Mouse (Mus musculus): Measurements from ENCODE around the gene Krtap9-5.

GRCm38 (mm10) chr11:99989881-99990405 lies 41.7 kb downstream of the Krtap9-5 start:
- no peak for TF ChIP-seq POLR2A (IDR thresholded peaks at IDR 0.05; ENCODE audit: insufficient read depth, low read depth, low read length)
- TF ChIP-seq CTCF (IDR thresholded peaks at IDR 0.05; ENCODE audit: insufficient read depth, low read depth, low read length), result no peak

Measured in olfactory bulb, adult 2 months (tissue).